Mouse (Mus musculus) retina, postnatal 7 days (tissue): ENCODE measurements at regions not wholly inside any gene's neighbourhood (a gene's known extent, or its start where the extent isn't known, plus 50 kb on each side); places are given as distances from the start of the nearest gene placed in this dataset.
A peak's percentile ranks its signal among the peaks of the same experiment; 100 is the strongest.

Experiments used
- DNase-seq: peaks from one replicate; pipeline ENCODE4 v3.0.0-alpha.2; 2012; ENCODE audit warnings: low read depth, low spot score

DNA sequence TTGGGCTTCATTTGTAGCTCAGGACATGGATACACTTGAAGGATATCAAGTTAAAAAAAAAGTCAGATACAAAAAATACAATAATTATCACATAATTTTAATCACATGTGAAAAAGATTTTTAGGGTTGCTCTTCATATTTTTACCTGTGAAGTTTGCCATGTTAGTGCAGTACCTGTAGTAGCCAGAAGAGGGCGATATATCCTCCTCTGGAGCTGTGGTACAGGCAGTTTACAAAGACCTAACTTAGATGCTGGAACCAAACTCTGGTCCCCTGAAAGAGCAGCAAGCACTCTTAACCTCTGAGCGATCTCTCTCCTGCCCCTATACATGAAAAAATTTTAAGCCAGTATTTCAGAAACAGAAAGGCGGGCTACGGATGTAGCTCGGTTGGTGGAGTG lies 153.0 kb upstream of the Cdh5 start:
- no peak for DNase-seq

DNA sequence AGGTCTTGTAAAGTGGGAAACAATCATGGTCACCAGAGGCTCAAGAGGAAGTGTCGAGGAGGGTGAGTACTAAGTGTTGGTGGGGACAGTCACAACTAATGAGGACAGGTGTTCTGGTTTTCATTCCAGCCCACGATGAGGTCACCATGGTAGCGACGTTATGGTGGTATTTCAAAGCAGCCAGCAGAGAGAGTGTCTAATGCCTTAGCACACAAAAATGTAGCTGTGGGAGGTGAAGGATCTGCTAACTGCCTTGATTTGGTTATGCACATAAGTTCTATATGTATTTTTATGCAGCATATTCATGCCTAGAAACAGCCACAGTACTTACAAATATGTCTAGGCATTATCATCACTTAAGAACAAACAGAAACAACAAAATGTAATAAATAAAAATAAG lies 151.0 kb upstream of the Cdh5 start:
- no peak for DNase-seq

DNA sequence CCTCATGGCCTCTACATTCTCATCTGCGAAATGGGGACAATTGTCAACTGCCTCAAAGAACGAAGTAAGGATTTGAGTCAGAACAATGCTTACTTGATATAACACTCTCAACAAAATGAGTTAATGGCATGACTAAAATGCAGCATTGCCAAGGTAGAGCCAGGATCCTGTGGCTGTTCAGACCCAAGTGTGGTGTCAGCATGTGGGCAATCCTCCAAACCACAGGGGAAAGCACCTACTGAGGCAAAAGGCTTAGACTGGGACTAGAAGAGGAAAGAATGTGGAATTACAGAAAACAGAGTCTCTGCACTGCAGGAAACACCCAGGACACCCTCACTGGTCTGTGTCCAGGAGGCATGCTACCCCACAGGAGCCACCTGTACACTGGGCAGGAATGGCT lies 147.8 kb upstream of the Cdh5 start:
- DNase-seq, result no peak

DNA sequence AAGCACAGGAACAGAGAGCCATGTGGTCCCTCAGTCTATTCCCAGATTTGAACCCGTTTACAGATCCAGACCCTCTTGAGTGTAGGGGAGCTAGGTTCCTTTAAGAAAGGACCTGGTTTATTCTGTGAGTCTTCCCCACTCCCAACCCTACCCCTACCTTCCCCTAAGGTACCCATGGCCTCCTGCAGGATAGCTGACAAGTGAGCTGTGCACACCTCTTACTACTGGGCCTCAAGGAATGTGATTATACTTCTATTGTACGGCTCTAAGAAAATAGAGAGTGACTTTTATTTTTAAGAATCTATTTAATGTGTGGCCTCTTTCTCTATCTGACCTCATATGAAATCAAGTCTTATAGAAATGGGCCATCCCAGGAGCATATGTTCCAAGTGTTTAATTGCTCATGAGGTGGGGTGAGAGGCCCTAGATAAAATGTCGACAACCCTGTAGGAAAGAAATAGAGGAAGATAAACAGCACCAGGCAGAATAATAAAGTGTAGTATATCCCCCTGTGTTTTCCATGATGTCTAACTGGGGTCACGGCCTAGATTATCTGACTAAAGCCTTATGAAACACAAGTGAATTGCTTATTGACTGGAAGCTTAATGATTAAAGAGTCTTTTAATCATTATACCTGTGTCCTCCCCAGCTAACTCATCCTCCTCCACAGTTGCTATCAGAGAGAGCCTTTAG lies 145.7 kb upstream of the Cdh5 start:
- DNase-seq, result no peak

DNA sequence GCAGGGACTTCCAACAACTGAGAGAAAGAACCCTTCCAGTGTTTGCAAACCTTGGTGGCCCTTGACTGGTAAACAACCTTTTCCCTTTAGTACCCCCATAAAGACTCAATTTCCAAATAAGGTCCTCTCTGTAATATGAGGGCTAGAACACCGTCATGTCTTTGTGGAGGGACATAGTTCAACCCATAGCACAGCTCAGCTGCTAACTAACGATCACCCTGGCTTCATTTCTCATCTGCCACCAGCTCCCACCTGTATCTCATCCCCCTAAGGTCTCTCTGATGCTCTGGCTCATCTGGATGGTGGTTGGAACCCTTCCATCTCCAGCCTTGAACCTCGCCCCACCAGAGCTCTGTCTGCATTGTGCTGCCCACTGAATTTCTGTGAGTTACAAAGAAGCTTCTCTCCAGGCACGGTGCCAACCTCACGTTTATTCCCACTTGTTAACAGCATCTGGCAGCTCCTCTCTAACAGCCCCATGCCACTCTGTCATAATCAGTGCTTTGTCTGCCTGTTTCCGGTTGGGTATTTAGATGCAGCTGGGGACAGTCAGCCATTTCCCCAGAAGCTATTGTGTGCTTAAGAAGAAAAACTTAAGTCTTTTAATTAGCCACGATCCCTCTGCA lies 137.0 kb upstream of the Cdh5 start:
- peak; percentile 8 for DNase-seq

DNA sequence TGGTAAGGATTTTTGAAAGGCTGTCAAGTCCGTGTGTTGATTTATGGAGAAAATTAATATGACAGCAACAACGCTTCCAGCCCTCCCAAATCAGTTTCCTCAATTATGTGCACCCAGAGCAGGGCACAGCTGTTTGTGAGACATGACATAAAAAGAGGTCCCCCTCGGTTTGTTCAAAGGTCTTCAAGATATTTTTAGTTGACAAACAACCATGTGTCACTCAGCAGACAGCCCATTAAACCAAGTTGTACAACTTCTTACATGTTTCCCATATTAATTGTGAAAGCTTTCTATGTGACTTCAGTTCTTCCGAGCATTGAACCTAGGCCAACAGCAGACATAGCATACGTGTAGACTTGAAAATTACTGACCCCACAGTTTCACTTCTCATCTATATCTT lies 131.5 kb upstream of the Cdh5 start:
- DNase-seq, result no peak

DNA sequence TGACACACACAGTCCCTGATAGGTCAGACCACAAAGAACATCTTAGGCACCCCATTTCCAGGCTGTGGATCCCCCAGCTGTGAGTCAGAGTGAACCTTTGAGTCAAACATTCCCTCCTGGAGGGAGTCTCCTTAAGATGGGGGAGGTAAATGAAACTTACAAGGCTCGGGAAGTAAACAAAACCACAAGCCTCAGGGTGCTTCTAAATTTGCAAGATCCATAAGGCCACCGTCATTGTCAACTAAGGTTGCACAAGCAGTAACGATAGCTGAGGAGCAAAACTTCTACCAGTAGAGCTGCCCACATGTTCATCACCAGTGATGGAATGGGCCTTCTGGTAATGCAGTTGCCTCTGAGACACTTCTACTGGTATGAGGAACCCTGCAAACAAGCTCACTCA lies 130.9 kb upstream of the Cdh5 start:
- no peak for DNase-seq

DNA sequence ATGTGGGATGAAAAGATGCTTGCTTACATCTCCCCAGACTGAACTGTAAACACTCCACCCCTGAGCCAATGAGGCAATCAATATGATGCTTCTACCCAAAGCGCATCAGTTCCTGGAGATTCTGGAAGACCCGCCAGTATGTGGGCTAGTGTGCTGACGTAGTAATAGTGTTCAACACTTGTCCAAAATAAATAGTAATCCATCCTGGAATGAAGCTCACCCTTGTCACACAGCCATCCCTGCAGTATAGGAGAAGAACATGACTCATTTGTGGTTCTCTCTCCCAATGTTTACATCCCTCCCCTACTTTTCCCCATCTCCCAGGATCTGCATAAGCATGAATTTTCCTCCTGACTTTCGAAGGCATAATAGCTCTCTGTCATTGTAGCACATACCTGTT lies 130.5 kb upstream of the Cdh5 start:
- no peak for DNase-seq

DNA sequence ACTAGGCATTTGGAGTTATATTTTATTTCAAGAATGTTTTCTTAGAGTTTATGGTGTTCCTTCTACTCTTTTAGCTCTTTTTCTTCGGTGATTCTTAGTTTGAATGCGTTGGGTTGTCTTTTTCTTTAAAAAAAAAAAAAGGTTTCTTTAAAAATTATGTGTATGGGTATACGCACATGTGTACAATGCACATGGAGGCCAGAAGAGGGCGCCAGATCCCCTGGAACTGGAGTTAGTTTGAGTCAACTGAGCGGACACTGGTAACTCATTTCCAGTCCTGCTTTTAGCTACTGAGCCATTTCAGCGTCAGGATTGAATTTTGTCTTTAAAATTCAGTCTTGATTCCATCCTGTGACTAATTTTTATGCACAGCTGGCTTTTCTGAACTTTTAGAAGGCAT lies 124.9 kb upstream of the Cdh5 start:
- DNase-seq, result no peak

DNA sequence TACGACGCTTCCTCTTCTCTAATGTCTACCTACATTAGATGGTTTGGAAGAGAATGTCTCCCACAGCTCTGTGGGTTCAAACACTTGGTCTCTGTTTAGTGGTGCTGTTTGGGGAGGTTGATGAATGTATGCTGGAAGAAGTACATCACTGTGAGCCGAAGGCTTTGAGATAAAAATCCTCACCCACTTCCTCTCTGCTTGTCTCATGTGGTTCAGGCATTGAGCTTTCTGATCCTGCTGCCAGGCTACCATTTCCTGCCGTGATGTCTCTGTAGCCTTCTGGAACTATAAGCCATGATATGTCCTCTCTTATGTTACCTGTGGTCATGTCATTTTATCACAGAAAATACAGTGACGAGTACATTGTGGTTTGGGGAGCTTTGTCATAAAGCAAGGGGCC lies 122.5 kb upstream of the Cdh5 start:
- DNase-seq, result no peak

DNA sequence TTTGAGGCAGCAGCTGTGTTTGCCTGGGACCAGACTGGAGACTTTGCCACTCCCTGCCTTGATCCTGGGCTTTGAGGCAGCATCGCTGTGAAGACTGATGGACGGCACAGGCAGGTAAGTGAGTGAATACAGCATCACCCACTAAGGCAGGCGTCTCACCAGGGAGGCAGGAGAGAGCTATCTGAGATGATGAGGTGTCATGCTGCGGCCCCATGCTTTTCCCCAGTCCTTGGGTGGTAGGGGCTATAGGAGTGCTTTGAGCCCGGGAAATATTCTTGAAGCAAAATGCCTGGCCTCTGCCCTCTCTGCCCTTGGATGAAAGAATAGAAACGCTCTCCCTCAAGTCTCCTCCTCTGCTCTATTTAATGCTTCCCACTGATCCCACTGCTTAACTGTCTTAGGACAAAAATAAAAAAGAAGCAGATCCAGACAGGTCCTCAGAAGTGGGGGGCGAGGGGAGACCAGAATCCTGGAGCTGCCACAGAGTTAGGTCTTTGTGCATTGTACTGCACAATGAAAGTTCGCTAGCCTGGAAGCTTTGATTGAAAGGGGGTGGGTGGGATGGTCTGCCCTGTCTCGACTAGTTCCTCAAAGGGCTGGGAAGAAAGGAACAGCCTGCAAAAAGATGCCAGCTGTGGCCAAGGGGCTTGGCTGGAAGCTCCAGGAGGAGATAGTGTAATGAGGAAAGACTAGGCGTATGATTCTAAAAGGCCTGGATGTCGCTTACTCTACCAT lies 117.4 kb upstream of the Cdh5 start:
- DNase-seq, result no peak

DNA sequence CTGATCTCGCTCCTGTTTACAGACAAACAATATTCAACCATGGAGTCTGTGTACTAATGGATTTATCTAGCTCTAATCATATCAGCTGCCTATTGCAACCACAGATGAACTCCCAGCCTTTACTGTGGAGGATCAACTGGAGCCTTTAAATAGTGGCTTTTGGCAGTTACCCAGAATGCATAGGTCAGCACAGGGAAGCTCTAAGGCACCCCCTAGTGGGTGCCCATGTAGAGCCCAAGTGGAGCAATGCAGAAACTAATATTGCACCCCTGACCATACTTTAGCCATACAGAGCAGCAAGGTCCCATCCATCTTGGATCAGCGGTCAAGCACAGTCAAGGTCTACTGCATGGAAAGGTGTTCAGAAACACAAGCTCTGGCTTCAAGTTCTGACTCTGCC lies 115.8 kb upstream of the Cdh5 start:
- DNase-seq, result no peak

DNA sequence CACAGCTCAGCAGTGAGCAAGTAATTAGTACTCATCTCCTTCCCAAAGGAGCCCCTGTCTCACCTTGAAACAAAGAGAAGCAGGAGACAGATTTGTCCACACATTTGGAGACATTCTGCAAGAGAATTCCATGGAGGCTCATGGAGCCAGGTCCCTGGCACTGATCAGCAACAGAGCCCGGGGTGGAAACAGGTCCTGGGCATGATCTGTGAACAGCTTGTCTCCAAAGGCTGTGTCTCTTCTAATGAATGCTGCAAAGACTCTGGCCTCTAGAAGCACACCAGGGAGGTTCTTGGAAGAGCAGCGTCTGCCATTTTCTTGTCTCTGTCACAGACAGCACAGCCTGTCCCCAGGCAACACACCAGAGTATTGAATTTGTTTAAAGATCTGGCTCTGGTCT lies 107.5 kb upstream of the Cdh5 start:
- DNase-seq, result no peak

DNA sequence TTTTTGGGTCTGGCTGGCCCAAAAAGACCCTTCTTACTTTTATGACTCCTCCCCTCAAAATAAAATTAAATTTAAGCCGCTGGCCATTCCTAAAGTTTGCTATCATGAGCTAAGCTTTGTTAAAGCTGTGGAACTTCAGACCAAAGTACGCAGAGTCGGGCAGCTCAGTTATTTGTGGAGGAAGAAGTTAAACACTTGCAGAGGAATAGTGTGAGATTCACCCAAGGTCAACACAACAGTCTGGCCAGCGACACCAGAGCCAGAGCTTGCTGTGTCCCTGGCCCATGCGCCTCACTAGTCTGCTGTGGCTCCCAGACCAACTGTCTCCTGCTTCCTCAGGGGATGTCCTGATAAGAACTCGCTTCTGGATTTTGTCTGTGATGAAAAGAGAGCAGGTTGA lies 103.3 kb upstream of the Cdh5 start:
- DNase-seq, result no peak

DNA sequence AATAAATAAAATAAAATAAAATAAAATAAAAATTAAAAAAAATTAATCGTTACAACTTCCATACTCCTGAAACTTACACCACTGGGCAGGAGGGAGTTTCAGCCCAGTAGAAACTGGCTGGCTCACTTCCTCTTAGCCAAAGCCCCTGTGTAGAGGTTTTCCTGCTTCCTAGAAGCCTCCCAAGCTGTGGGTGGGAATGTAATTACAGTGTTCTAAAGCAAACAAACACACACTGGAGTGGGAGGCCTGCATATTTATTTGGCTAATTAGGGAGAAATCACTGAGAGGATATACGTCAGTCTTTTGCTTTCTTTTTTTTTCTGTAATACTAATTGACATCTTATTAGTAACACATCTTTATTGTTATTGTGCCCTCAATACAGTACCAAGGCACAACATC lies 94.2 kb upstream of the Cdh5 start:
- no peak for DNase-seq

DNA sequence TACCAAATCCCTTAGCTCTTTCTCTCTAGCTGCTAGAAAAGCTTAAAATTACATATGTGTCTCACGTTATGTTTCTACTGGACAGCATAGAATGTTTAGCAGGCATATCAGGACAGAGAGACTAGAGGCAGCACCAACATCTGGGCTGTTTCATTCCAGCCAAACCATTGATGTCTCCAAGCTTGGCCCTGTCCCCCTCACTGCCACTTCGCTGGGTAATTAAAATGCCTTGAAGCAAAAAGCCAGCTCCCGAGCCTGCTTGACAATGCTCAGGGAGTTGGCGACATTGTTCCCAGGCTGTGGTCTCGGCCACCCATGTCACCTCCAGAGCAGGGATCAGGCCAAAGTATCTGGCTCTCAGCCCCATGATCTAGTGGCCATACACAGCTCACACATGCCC lies 92.7 kb upstream of the Cdh5 start:
- DNase-seq, result no peak

DNA sequence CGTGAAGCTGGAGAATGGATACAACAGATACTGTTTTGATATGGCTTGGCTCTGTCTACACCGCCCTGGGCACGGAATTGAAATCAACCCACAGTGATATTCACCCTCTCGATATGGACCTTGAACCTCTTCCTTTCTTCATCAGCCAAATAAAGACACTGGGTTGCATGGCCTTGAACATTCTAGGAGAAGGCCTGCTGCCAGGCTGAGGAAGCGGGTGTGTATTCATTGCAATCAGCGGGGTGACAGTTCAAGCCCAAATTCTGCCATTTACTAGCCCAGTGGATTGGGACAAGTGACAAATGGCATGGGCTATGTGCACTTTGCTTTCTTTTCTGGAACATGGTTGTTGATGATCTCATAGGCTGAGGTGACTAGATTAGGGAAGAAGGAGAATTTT lies 92.1 kb upstream of the Cdh5 start:
- no peak for DNase-seq

DNA sequence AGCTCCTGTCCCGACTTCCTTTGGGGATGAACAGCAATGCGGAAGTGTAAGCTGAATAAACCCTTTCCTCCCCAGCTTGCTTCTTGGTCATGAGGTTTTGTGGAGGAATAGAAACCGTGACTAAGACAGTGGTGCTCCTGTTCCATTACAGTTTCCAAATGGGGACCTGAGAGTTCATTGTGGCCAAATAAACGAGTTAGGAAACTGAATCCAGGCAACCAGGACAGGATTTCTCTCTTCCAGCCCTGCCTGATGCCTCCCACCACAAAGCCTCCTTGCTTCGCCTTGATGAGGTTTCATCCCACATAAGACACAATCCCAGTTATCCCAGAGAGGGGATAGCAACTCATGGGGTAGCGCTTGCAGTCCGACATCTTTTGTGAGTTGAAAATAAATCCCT lies 79.2 kb upstream of the Cdh5 start:
- DNase-seq, result no peak

DNA sequence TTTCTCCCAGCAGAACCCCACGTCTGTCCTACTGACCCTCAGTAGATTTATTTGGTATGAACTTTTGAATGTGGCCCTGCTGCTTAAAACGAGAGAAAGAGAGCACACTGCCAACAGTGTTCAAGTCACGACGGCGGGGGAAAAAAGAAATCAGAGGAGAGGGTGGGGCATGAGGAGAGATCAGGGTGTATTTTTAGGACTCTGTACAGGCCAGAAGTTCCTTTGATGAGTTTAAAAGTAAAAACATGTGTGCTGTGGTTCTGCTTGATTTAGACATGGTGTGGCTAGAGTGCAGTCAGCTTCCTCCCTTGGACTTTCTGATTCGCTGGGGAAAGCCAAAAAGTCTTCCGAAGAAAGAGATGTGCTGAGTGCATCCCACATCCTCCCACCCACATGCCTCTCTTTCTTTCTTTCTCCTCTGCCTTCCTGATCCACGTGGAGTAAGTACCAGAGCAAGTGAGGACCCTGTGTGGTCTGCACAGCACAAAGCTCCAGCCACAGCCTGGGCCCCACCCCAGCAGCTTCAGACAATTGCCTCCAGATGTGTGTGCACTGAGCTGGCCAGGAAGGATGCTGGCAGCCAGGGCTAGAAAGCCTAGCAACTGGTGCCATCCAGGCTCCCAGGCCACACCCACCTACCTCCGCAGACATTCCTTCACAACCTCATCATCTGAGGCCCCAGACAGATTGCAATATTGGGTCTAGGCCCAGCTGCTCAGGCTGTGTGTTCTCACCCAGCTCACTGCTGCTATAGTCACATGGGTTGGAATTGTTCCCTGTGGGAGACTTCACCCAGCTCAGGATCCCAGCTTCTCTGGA lies 78.5 kb upstream of the Cdh5 start:
- no peak for DNase-seq

DNA sequence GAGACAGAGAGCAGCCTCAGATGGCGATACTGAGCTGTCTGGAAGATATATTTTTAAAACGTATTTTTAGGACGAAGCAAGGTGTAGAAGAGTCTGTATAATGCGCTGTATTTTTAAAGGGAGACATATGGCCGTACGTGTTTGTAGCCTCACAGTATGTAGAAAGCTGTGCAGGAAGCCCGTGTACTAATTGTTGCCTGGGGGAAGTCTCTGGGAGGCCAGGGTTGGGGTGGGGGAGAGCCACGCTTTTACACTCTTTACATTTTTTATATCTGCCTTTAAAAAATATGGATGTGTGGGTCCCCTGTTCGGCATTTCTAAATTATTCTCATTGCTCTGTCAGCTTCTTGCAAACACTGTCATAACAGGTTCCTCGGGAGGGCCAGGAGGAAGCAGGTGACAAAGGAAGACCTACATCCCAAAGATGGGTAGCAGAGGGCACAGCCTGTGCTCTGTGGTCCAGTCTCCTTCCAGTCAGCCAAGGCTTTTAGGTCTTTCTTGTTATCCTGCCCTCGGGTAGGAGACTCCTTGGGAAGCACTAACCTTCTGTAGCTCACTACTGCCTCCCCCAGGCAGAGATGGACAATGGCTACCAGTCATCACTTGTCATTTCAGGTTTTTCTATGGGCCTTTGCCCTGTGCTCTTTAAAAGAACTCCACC lies 74.1 kb upstream of the Cdh5 start:
- peak; percentile 32 for DNase-seq

DNA sequence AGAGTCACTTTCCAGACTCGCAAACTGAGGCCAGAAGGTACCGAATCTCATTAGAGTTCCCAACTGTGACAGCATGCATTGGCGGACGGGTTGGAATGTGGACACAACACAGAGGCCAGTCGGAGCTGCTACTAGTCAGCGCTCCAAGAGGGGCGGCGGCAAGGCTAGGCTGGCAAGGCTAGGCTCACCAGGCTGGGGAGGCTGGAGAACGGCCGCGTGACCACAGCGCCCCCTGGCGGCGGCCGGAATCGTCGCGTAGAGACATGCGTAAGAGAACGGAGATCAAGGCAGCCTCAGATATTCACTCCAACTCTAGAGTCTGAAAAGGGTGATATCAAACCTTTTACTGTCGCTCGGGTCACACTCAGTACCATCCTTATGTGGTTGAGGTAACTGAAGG lies 72.8 kb upstream of the Cdh5 start:
- DNase-seq, result peak; percentile 65

DNA sequence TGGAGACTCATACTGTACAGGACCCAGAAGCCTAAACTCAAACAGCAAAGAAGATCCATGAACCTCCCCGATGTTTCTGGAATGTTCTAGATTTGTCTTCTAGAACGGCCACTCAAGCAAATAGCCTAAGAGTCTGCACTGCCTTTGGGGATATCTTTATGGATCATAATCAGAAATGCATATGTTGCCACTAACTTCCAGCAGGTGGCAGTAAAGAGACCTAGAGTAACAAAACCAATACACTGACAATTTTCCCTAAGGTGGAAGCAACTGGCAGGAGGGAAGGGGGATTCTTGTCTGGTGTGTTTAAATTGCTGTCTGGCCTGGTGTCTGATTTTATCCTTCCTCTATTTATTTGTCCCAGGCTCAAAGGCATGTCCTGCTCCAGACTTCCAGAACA lies 69.2 kb upstream of the Cdh5 start:
- DNase-seq, result peak; percentile 27
